Mouse (Mus musculus) neural tube, embryonic 14.5 days (tissue): Measurements from ENCODE around the gene Mrpl43. TPM values are rescaled to one million over a fixed set of nuclear protein-coding genes. Genes with fewer than 3 reads are reported as not detected.

Experiments
- ATAC-seq: fragments of 200-750 bp; cut with Nextera tagmentation; 2 replicates; pipeline ENCODE4 v1.8.0; 2017; ENCODE audit warnings: low read depth, mild to moderate bottlenecking, moderate TSS enrichment, moderate library complexity
- H3K27ac ChIP-seq: fragments of 300-500 bp; sonication (generic); 2 replicates; pipeline ENCODE4 v1.5.1; 2014; ENCODE audit warnings: low read depth, mild to moderate bottlenecking, control low read depth, low read length, moderate library complexity, mixed read lengths
- H3K27me3 ChIP-seq: fragments of 300-500 bp; sonication (generic); 2 replicates; pipeline ENCODE4 v1.6.1; 2014; ENCODE audit warnings: low read length; ENCODE audit not compliant: control insufficient read depth, insufficient read depth
- H3K36me3 ChIP-seq: fragments of 300-500 bp; sonication (generic); 2 replicates; pipeline ENCODE4 v1.6.1; 2014; ENCODE audit warnings: low read length, mixed read lengths; ENCODE audit not compliant: control insufficient read depth, insufficient read depth
- H3K4me1 ChIP-seq: fragments of 300-500 bp; sonication (generic); 2 replicates; pipeline ENCODE4 v1.6.1; 2014; ENCODE audit warnings: low read length; ENCODE audit not compliant: control insufficient read depth, insufficient read depth
- H3K4me2 ChIP-seq: fragments of 300-500 bp; sonication (generic); 2 replicates; pipeline ENCODE4 v1.6.1; 2014; ENCODE audit warnings: mild to moderate bottlenecking, low read depth, low read length, control low read depth
- H3K4me3 ChIP-seq: fragments of 300-500 bp; sonication (generic); 2 replicates; pipeline ENCODE4 v1.5.1; 2014; ENCODE audit warnings: low read depth, low read length, control low read depth, mixed read lengths
- H3K9ac ChIP-seq: fragments of 300-500 bp; sonication (generic); replicated peaks from 2 replicates; pipeline ENCODE4 v1.6.1; 2014; ENCODE audit warnings: low read depth, mild to moderate bottlenecking, control low read depth, low read length, mixed read lengths
- H3K9me3 ChIP-seq: fragments of 300-500 bp; sonication (generic); 2 replicates; pipeline ENCODE4 v1.6.1; 2016; ENCODE audit warnings: low read length; ENCODE audit not compliant: control insufficient read depth
- WGBS: fragments of 180-500 bp; shearing (Covaris S2); extraction: QIAGEN DNeasy Blood & Tissue Kit; methylation state at CpG from one replicate; pipeline ENCODE4 v1.1.7; 2014; 5-methylcytosine and 5-hydroxymethylcytosine counted together
- polyA plus RNA-seq: library from polyadenylated mRNA; unstranded; fragments of >200 nt; fragmentation: Nextera tagmentation; extraction: Ambion mirVana; gene quantifications from 2 replicates; pipeline ENCODE4 v1.2.1, GENCODE M21; 2014

Gene Mrpl43
- 82.0 and 88.0 TPM in 2 replicates for polyA plus RNA-seq

GRCm38 (mm10) chr19:45005957-45006712 lies at the start of gene Mrpl43:
Mrpl43 (minus strand) TSS chr19:45006442.
- under 1% methylated on average over 82 of the region's 82 CpGs for WGBS
- peaks cover 13% of the 10 kb centered on the region for H3K36me3 ChIP-seq
- H3K4me3 ChIP-seq = peak within 1 kb of the TSS; percentile 69
- H3K9ac ChIP-seq = peak within 1 kb of the TSS; percentile 67
- no peaks in the 10 kb centered on the region for H3K9me3 ChIP-seq
- peak within 1 kb of the TSS; percentile 72 for H3K27ac ChIP-seq
- H3K4me2 ChIP-seq = peak within 1 kb of the TSS; percentile 92
- H3K4me1 ChIP-seq = peaks cover 19% of the 10 kb centered on the region
- no peaks in the 10 kb centered on the region for H3K27me3 ChIP-seq
- ATAC-seq = peak; percentile 92

GRCm38 (mm10) chr19:45054892-45055690 lies 48.8 kb upstream of the Mrpl43 start:
- peaks cover 29% of the 10 kb centered on the region for H3K36me3 ChIP-seq
- ATAC-seq = no peak

GRCm38 (mm10) chr19:45053451-45053850 lies 47.2 kb upstream of the Mrpl43 start:
- Histone ChIP-seq H3K4me1 (peaks cover 23% of the 10 kb centered on the region; the same call in 1 of the 2 replicates), H3K27ac (no peak overlapping the region), H3K9me3 (no peaks in the 10 kb centered on the region), H3K4me3 (no peak overlapping the region), H3K27me3 (no peaks in the 10 kb centered on the region), H3K36me3 (peaks cover 29% of the 10 kb centered on the region), H3K9ac (no peak overlapping the region), H3K4me2 (no peak overlapping the region)
- 91% methylated on average over 8 of the region's 8 CpGs for WGBS
- ATAC-seq = no peak

More at GRCm38 (mm10) chr19:45054892-45055690, 48.8 kb upstream of the Mrpl43 start:
- H3K4me1 ChIP-seq = peaks cover 19% of the 10 kb centered on the region; the same call in 1 of the 2 replicates
- 88% methylated on average over 6 of the region's 6 CpGs for WGBS
- no peak overlapping the region for H3K4me3 ChIP-seq
- 0 out of 2 replicates have a peak overlapping the region, but pooled peaks have one; percentile 13 for H3K9ac ChIP-seq
- H3K4me2 ChIP-seq = no peak overlapping the region
- no peaks in the 10 kb centered on the region for H3K9me3 ChIP-seq
- no peak overlapping the region for H3K27ac ChIP-seq
- H3K27me3 ChIP-seq = no peaks in the 10 kb centered on the region

GRCm38 (mm10) chr19:45049523-45049922 lies 43.3 kb upstream of the Mrpl43 start:
- Histone ChIP-seq H3K36me3 (peaks cover 23% of the 10 kb centered on the region), H3K4me1 (peaks cover 20% of the 10 kb centered on the region), H3K27me3 (no peaks in the 10 kb centered on the region), H3K9ac (no peak overlapping the region), H3K9me3 (no peaks in the 10 kb centered on the region), H3K27ac (no peak overlapping the region), H3K4me3 (no peak overlapping the region), H3K4me2 (peak overlapping the region; percentile 60; the same call in 1 of the 2 replicates)
- 79% methylated on average over 9 of the region's 9 CpGs for WGBS
- no peak for ATAC-seq

- WGBS = 78% methylated on average over 12 of the region's 12 CpGs
- Histone ChIP-seq H3K27ac (peak overlapping the region; percentile 64), H3K4me3 (peak overlapping the region; percentile 30), H3K4me1 (peaks cover 20% of the 10 kb centered on the region), H3K4me2 (peak overlapping the region; percentile 60), H3K9ac (peak overlapping the region; percentile 41; the same call in 1 of the 2 replicates), H3K27me3 (no peaks in the 10 kb centered on the region), H3K9me3 (no peaks in the 10 kb centered on the region), H3K36me3 (peaks cover 20% of the 10 kb centered on the region)
- ATAC-seq = no peak
Observed at GRCm38 (mm10) chr19:45048644-45049365, 42.6 kb upstream of the Mrpl43 start.

- WGBS = 38% methylated on average over 11 of the region's 11 CpGs
- H3K4me1 ChIP-seq = peaks cover 20% of the 10 kb centered on the region
- H3K36me3 ChIP-seq = peaks cover 15% of the 10 kb centered on the region
- no peaks in the 10 kb centered on the region for H3K9me3 ChIP-seq
- peak; percentile 66 for ATAC-seq
- peak overlapping the region; percentile 64 for H3K27ac ChIP-seq
- no peaks in the 10 kb centered on the region for H3K27me3 ChIP-seq
- H3K4me2 ChIP-seq = peak overlapping the region; percentile 60
- peak overlapping the region; percentile 30 for H3K4me3 ChIP-seq
- H3K9ac ChIP-seq = peak overlapping the region; percentile 25
Observed at GRCm38 (mm10) chr19:45047935-45048643, 41.8 kb upstream of the Mrpl43 start.

GRCm38 (mm10) chr19:45047417-45047934 lies 41.2 kb upstream of the Mrpl43 start, which contains the start of gene Sfxn3:
Sfxn3 (plus strand) TSS chr19:45047503.
- H3K36me3 ChIP-seq = peaks cover 10% of the 10 kb centered on the region
- H3K4me2 ChIP-seq = peak within 1 kb of the TSS; percentile 60
- H3K4me3 ChIP-seq = peak within 1 kb of the TSS; percentile 30
- H3K4me1 ChIP-seq = peaks cover 20% of the 10 kb centered on the region
- peak; percentile 85 for ATAC-seq
- no peaks in the 10 kb centered on the region for H3K27me3 ChIP-seq
- peak within 1 kb of the TSS; percentile 25 for H3K9ac ChIP-seq
- H3K27ac ChIP-seq = peak within 1 kb of the TSS; percentile 64
- under 1% methylated on average over 26 of the region's 26 CpGs for WGBS
- no peaks in the 10 kb centered on the region for H3K9me3 ChIP-seq
